Mouse (Mus musculus): ENCODE measurements at regions not wholly inside any gene's neighbourhood (a gene's known extent, or its start where the extent isn't known, plus 50 kb on each side); places are given as distances from the start of the nearest gene placed in this dataset.

- TF ChIP-seq CTCF (IDR thresholded peaks at IDR 0.05; ENCODE audit: extremely low read depth, insufficient read length, insufficient replicate concordance, low read depth, low read length) (no peak), POLR2A (IDR thresholded peaks at IDR 0.05; ENCODE audit: low read depth, low read length) (no peak)
These were observed 64.1 kb upstream of the Pfn2 start for GRCm38 (mm10) chr3:57911831-57912596.

All from small intestine, adult 2 months (tissue).